Mouse (Mus musculus): ENCODE measurements around the gene U2af2.

DNA sequence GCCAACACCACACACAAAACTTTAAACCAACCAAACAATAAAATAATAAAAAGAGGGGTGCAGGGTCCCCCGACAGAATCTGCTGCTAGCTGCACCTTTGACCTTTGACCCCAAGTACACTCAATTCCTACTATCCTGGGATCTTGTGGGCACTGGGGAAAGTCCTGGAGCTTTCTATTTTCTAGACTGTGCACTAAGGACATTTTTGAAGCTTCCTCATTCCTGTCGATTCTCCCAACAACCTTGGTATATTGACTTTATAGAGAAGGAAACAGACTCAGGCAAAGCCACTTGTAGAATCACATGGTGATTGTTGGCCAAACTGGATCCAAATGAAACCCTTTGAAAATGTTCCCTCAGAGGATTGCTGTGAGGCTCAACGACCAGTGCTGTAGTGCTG lies 45.9 kb upstream of the U2af2 start:
- TF ChIP-seq POLR2A (IDR thresholded peaks at IDR 0.05; ENCODE audit: extremely low read depth, insufficient read depth, low read length) (no peak), CTCF (IDR thresholded peaks at IDR 0.05; ENCODE audit: low read depth, low read length) (no peak)
